Mouse (Mus musculus): ENCODE results near the gene Fbxo34. TPM values are rescaled to one million over a fixed set of nuclear protein-coding genes. Genes with fewer than 3 reads are reported as not detected.

Fbxo34 gene
- polyA plus RNA-seq, 1 experiment, result 4.2 TPM

- Histone ChIP-seq H3K27me3 (replicated peaks) (peaks cover 31% of the 10 kb centered on the region), H3K36me3 (replicated peaks; ENCODE audit: low read length) (no peaks in the 10 kb centered on the region), H3K4me1 (no peaks in the 10 kb centered on the region), H3K4me3 (replicated peaks) (no peak overlapping the region), H3K9me3 (no peaks in the 10 kb centered on the region)
- TF ChIP-seq GATA1 (IDR thresholded peaks at IDR 0.05; ENCODE audit: borderline replicate concordance, low read length) (no peak), FLI1 (IDR thresholded peaks at IDR 0.05; ENCODE audit: low read length) (no peak)
Observed at GRCm38 (mm10) chr14:47465468-47466175, 15.4 kb downstream of the Fbxo34 start.

- Histone ChIP-seq H3K9me3 (no peaks in the 10 kb centered on the region), H3K4me3 (replicated peaks) (peak overlapping the region; percentile 98), H3K36me3 (replicated peaks; ENCODE audit: low read length) (no peaks in the 10 kb centered on the region), H3K4me1 (peaks cover 38% of the 10 kb centered on the region), H3K27me3 (replicated peaks) (peaks cover 4% of the 10 kb centered on the region)
- TF ChIP-seq GATA1 (IDR thresholded peaks at IDR 0.05; ENCODE audit: borderline replicate concordance, low read length) (no peak), FLI1 (IDR thresholded peaks at IDR 0.05; ENCODE audit: low read length) (no peak)
Observed at GRCm38 (mm10) chr14:47472359-47472742, 22.1 kb downstream of the Fbxo34 start.

GRCm38 (mm10) chr14:47472743-47473546 is 22.7 kb downstream of the Fbxo34 start:
- H3K36me3 ChIP-seq (replicated peaks; ENCODE audit: low read length), result no peaks in the 10 kb centered on the region
- H3K4me1 ChIP-seq, result peaks cover 38% of the 10 kb centered on the region
- peak overlapping the region; percentile 98 for H3K4me3 ChIP-seq (replicated peaks)
- TF ChIP-seq FLI1 (IDR thresholded peaks at IDR 0.05; ENCODE audit: low read length), result no peak
- H3K27me3 ChIP-seq (replicated peaks), result peaks cover under 1% of the 10 kb centered on the region
- H3K9me3 ChIP-seq, result no peaks in the 10 kb centered on the region

- no peaks in the 10 kb centered on the region for H3K36me3 ChIP-seq (replicated peaks; ENCODE audit: low read length)
- no peaks in the 10 kb centered on the region for H3K27me3 ChIP-seq (replicated peaks)
- TF ChIP-seq FLI1 (IDR thresholded peaks at IDR 0.05; ENCODE audit: low read length) (no peak), GATA1 (IDR thresholded peaks at IDR 0.05; ENCODE audit: borderline replicate concordance, low read length) (no peak)
- peak overlapping the region; percentile 44 for H3K4me3 ChIP-seq (replicated peaks)
- H3K4me1 ChIP-seq, result peaks cover 38% of the 10 kb centered on the region
- H3K9me3 ChIP-seq, result no peaks in the 10 kb centered on the region
Observed at GRCm38 (mm10) chr14:47473891-47474290, 23.7 kb downstream of the Fbxo34 start.

- H3K4me1 ChIP-seq, result peaks cover 38% of the 10 kb centered on the region
Observed at GRCm38 (mm10) chr14:47474571-47475254, 24.5 kb downstream of the Fbxo34 start.

GRCm38 (mm10) chr14:47476266-47476665 is 26.0 kb downstream of the Fbxo34 start:
- Histone ChIP-seq H3K9me3 (no peaks in the 10 kb centered on the region), H3K4me3 (replicated peaks) (peak overlapping the region; percentile 35), H3K27me3 (replicated peaks) (no peaks in the 10 kb centered on the region), H3K4me1 (peaks cover 38% of the 10 kb centered on the region), H3K36me3 (replicated peaks; ENCODE audit: low read length) (no peaks in the 10 kb centered on the region)
- no peak for TF ChIP-seq FLI1 (IDR thresholded peaks at IDR 0.05; ENCODE audit: low read length)

More at GRCm38 (mm10) chr14:47474571-47475254, 24.5 kb downstream of the Fbxo34 start:
- Histone ChIP-seq H3K36me3 (replicated peaks; ENCODE audit: low read length) (no peaks in the 10 kb centered on the region), H3K9me3 (no peaks in the 10 kb centered on the region), H3K27me3 (replicated peaks) (no peaks in the 10 kb centered on the region), H3K4me3 (replicated peaks) (no peak overlapping the region)
- TF ChIP-seq GATA1 (IDR thresholded peaks at IDR 0.05; ENCODE audit: borderline replicate concordance, low read length) (no peak), FLI1 (IDR thresholded peaks at IDR 0.05; ENCODE audit: low read length) (no peak)

- Histone ChIP-seq H3K4me1 (peaks cover 43% of the 10 kb centered on the region), H3K36me3 (replicated peaks; ENCODE audit: low read length) (peaks cover 5% of the 10 kb centered on the region), H3K27me3 (replicated peaks) (no peaks in the 10 kb centered on the region), H3K9me3 (no peaks in the 10 kb centered on the region), H3K4me3 (replicated peaks) (no peak overlapping the region)
- TF ChIP-seq FLI1 (IDR thresholded peaks at IDR 0.05; ENCODE audit: low read length) (no peak), GATA1 (IDR thresholded peaks at IDR 0.05; ENCODE audit: borderline replicate concordance, low read length) (no peak)
Observed at GRCm38 (mm10) chr14:47477711-47478110, 27.5 kb downstream of the Fbxo34 start.

- Histone ChIP-seq H3K9me3 (no peaks in the 10 kb centered on the region), H3K4me3 (replicated peaks) (peak overlapping the region; percentile 9), H3K36me3 (replicated peaks; ENCODE audit: low read length) (peaks cover 8% of the 10 kb centered on the region), H3K27me3 (replicated peaks) (no peaks in the 10 kb centered on the region), H3K4me1 (peaks cover 16% of the 10 kb centered on the region)
- TF ChIP-seq FLI1 (IDR thresholded peaks at IDR 0.05; ENCODE audit: low read length) (no peak), GATA1 (IDR thresholded peaks at IDR 0.05; ENCODE audit: borderline replicate concordance, low read length) (no peak)
Observed at GRCm38 (mm10) chr14:47482200-47482599, 32.0 kb downstream of the Fbxo34 start.

GRCm38 (mm10) chr14:47483099-47483498 is 32.9 kb downstream of the Fbxo34 start:
- H3K4me1 ChIP-seq, result peaks cover 16% of the 10 kb centered on the region
- TF ChIP-seq GATA1 (IDR thresholded peaks at IDR 0.05; ENCODE audit: borderline replicate concordance, low read length) (no peak), FLI1 (IDR thresholded peaks at IDR 0.05; ENCODE audit: low read length) (no peak)
- no peaks in the 10 kb centered on the region for H3K27me3 ChIP-seq (replicated peaks)
- H3K9me3 ChIP-seq, result no peaks in the 10 kb centered on the region
- peaks cover 8% of the 10 kb centered on the region for H3K36me3 ChIP-seq (replicated peaks; ENCODE audit: low read length)
- H3K4me3 ChIP-seq (replicated peaks), result no peak overlapping the region

- no peaks in the 10 kb centered on the region for H3K9me3 ChIP-seq
- H3K27me3 ChIP-seq (replicated peaks), result no peaks in the 10 kb centered on the region
- TF ChIP-seq FLI1 (IDR thresholded peaks at IDR 0.05; ENCODE audit: low read length), result no peak
- no peak for TF ChIP-seq GATA1 (IDR thresholded peaks at IDR 0.05; ENCODE audit: borderline replicate concordance, low read length)
- H3K36me3 ChIP-seq (replicated peaks; ENCODE audit: low read length), result peaks cover 2% of the 10 kb centered on the region
- H3K4me3 ChIP-seq (replicated peaks), result no peak overlapping the region
- H3K4me1 ChIP-seq, result peaks cover 17% of the 10 kb centered on the region; the same call in 1 of the 2 replicates
Observed at GRCm38 (mm10) chr14:47488732-47489131, 38.5 kb downstream of the Fbxo34 start.
